Mouse (Mus musculus): Measurements from ENCODE around the gene Hist1h2bf. TPM values are rescaled to one million over a fixed set of nuclear protein-coding genes. Genes with fewer than 3 reads are reported as not detected.
"Not testable (repeated sequence)": the region's sequence is repeated elsewhere in the genome, so short reads cannot be mapped to it uniquely, and the experiment has no call there.

Gene Hist1h2bf
- 1.2 and 3.0 TPM in 2 replicates for polyA plus RNA-seq (2015; fragmentation: Nextera tagmentation; extraction: Ambion mirVana)

DNA sequence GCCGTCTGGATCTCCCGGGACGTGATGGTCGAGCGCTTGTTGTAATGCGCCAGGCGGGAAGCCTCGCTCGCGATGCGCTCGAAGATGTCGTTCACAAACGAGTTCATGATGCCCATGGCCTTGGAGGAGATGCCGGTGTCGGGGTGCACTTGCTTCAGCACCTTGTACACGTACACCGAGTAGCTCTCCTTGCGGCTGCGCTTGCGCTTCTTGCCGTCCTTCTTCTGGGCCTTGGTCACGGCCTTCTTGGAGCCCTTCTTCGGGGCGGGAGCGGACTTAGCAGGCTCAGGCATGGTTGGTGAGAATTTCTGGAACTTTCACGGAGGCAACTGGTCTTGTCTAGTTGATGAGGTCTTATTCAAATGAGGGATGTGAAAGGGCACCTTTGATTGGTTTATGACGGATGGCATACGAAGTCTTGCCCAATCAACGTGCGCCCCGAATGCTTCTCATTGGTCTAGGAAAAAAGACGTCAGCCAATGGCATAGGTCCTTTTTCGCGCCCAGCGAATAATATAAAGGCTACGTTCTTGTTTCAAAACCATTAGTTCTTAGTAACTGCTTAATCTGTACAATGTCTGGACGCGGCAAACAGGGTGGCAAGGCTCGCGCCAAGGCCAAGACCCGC, at the start of gene Hist1h2bf, which contains the start of gene Hist1h2ad:
Gene Hist1h2bf, minus strand, starts transcription at position 299 of the 627 bp plus-strand sequence.
Gene Hist1h2ad, plus strand, starts transcription at position 484 of the 627 bp plus-strand sequence.
- not testable (repeated sequence) for H3K36me3 ChIP-seq, H3K27me3 ChIP-seq, H3K9me3 ChIP-seq
- peaks cover 41% of the 10 kb centered on the region for H3K4me1 ChIP-seq (replicated peaks)
- peak within 1 kb of the TSS; percentile 42 for H3K4me3 ChIP-seq
- peak within 1 kb of the TSS; percentile 85 for H3K27ac ChIP-seq
- peak within 1 kb of the TSS; percentile 49; the same call in 1 of the 2 replicates for H3K9ac ChIP-seq
- H3K4me2 ChIP-seq: peak within 1 kb of the TSS; percentile 74
- under 1% methylated on average over 42 of the region's 42 CpGs for WGBS
- peak; percentile 93 for ATAC-seq (ENCODE audit: low FRiP score)

GRCm38 (mm10) chr13:23622861-23623450, 49.0 kb upstream of the Hist1h2bf start:
- Histone ChIP-seq H3K9me3 (no peaks in the 10 kb centered on the region), H3K27ac (peak overlapping the region; percentile 96), H3K27me3 (no peaks in the 10 kb centered on the region), H3K4me1 (replicated peaks) (peaks cover 15% of the 10 kb centered on the region), H3K36me3 (no peaks in the 10 kb centered on the region), H3K9ac (peak overlapping the region; percentile 88), H3K4me3 (peak overlapping the region; percentile 63), H3K4me2 (peak overlapping the region; percentile 99)
- ATAC-seq (ENCODE audit: low FRiP score): no peak
- 30% methylated on average over 7 of the region's 7 CpGs for WGBS

- ATAC-seq (ENCODE audit: low FRiP score): peak; percentile 93
- Histone ChIP-seq H3K4me1 (replicated peaks) (peaks cover 15% of the 10 kb centered on the region), H3K4me3 (peak within 1 kb of the TSS; percentile 63), H3K4me2 (peak within 1 kb of the TSS; percentile 99), H3K9ac (peak within 1 kb of the TSS; percentile 88), H3K27ac (peak within 1 kb of the TSS; percentile 96)
- not testable (repeated sequence) for H3K27me3 ChIP-seq, H3K36me3 ChIP-seq, H3K9me3 ChIP-seq
- under 1% methylated on average over 53 of the region's 53 CpGs for WGBS
Measured at GRCm38 (mm10) chr13:23622175-23622671, 48.2 kb upstream of the Hist1h2bf start, which contains the start of gene Hist1h1e. Gene Hist1h1e (minus strand): TSS chr13:23622558.

- ATAC-seq (ENCODE audit: low FRiP score): peak; percentile 86
- WGBS: under 1% methylated on average over 18 of the region's 18 CpGs
- H3K27ac ChIP-seq: peak overlapping the region; percentile 96
- no peaks in the 10 kb centered on the region for H3K27me3 ChIP-seq
- H3K4me2 ChIP-seq: peak overlapping the region; percentile 99
- H3K9ac ChIP-seq: peak overlapping the region; percentile 88
- no peaks in the 10 kb centered on the region for H3K9me3 ChIP-seq
- peak overlapping the region; percentile 63 for H3K4me3 ChIP-seq
- H3K36me3 ChIP-seq: no peaks in the 10 kb centered on the region
- H3K4me1 ChIP-seq (replicated peaks): peaks cover 15% of the 10 kb centered on the region
Measured at GRCm38 (mm10) chr13:23621532-23622174, 47.7 kb upstream of the Hist1h2bf start.

- peak within 1 kb of the TSS; percentile 96 for H3K27ac ChIP-seq
- no peaks in the 10 kb centered on the region for H3K9me3 ChIP-seq
- under 1% methylated on average over 27 of the region's 27 CpGs for WGBS
- no peaks in the 10 kb centered on the region for H3K36me3 ChIP-seq
- peak within 1 kb of the TSS; percentile 88 for H3K9ac ChIP-seq
- no peaks in the 10 kb centered on the region for H3K27me3 ChIP-seq
- ATAC-seq (ENCODE audit: low FRiP score): peak; percentile 90
- peak within 1 kb of the TSS; percentile 99 for H3K4me2 ChIP-seq
- peak within 1 kb of the TSS; percentile 63 for H3K4me3 ChIP-seq
- H3K4me1 ChIP-seq (replicated peaks): peaks cover 15% of the 10 kb centered on the region
Measured at GRCm38 (mm10) chr13:23620733-23621531, 46.9 kb upstream of the Hist1h2bf start, which contains the start of gene Hist1h2be. Gene Hist1h2be (minus strand): TSS chr13:23621124.

GRCm38 (mm10) chr13:23620056-23620732, 46.2 kb upstream of the Hist1h2bf start:
- 59% methylated on average over 12 of the region's 12 CpGs for WGBS
- Histone ChIP-seq H3K9me3 (no peaks in the 10 kb centered on the region), H3K36me3 (no peaks in the 10 kb centered on the region), H3K27ac (peak overlapping the region; percentile 92), H3K9ac (peak overlapping the region; percentile 73), H3K4me3 (peak overlapping the region; percentile 63), H3K4me1 (replicated peaks) (peaks cover 15% of the 10 kb centered on the region), H3K27me3 (no peaks in the 10 kb centered on the region), H3K4me2 (peak overlapping the region; percentile 99)
- ATAC-seq (ENCODE audit: low FRiP score): no peak

- H3K4me3 ChIP-seq: no peak overlapping the region
- WGBS: 96% methylated on average over 3 of the region's 3 CpGs
- no peaks in the 10 kb centered on the region for H3K9me3 ChIP-seq
- ATAC-seq (ENCODE audit: low FRiP score): no peak
- H3K9ac ChIP-seq: no peak overlapping the region
- no peaks in the 10 kb centered on the region for H3K4me1 ChIP-seq (replicated peaks)
- no peaks in the 10 kb centered on the region for H3K36me3 ChIP-seq
- no peaks in the 10 kb centered on the region for H3K27me3 ChIP-seq
- H3K4me2 ChIP-seq: no peak overlapping the region
- no peak overlapping the region for H3K27ac ChIP-seq
Measured at GRCm38 (mm10) chr13:23611638-23612037, 37.6 kb upstream of the Hist1h2bf start.

GRCm38 (mm10) chr13:23610393-23610792, 36.4 kb upstream of the Hist1h2bf start:
- H3K4me2 ChIP-seq: no peak overlapping the region
- no peak for ATAC-seq (ENCODE audit: low FRiP score)
- H3K27me3 ChIP-seq: no peaks in the 10 kb centered on the region
- no peak overlapping the region for H3K27ac ChIP-seq
- no peak overlapping the region for H3K9ac ChIP-seq
- H3K4me3 ChIP-seq: no peak overlapping the region
- H3K4me1 ChIP-seq (replicated peaks): no peaks in the 10 kb centered on the region
- no peaks in the 10 kb centered on the region for H3K36me3 ChIP-seq
- no peaks in the 10 kb centered on the region for H3K9me3 ChIP-seq
- 77% methylated on average over 2 of the region's 2 CpGs for WGBS

- Histone ChIP-seq H3K4me3 (no peak overlapping the region), H3K9ac (no peak overlapping the region)
- no peak for ATAC-seq (ENCODE audit: low FRiP score)
Measured at GRCm38 (mm10) chr13:23609844-23610243, 35.8 kb upstream of the Hist1h2bf start.

GRCm38 (mm10) chr13:23609209-23609608, 35.2 kb upstream of the Hist1h2bf start:
- 90% methylated on average over 4 of the region's 4 CpGs for WGBS
- H3K9ac ChIP-seq: no peak overlapping the region
- no peaks in the 10 kb centered on the region for H3K9me3 ChIP-seq
- no peaks in the 10 kb centered on the region for H3K4me1 ChIP-seq (replicated peaks)
- H3K4me2 ChIP-seq: no peak overlapping the region
- ATAC-seq (ENCODE audit: low FRiP score): no peak
- H3K27ac ChIP-seq: no peak overlapping the region
- no peaks in the 10 kb centered on the region for H3K36me3 ChIP-seq
- no peak overlapping the region for H3K4me3 ChIP-seq
- H3K27me3 ChIP-seq: no peaks in the 10 kb centered on the region

More at GRCm38 (mm10) chr13:23609844-23610243, 35.8 kb upstream of the Hist1h2bf start:
- H3K27me3 ChIP-seq: no peaks in the 10 kb centered on the region
- no peaks in the 10 kb centered on the region for H3K9me3 ChIP-seq
- no peak overlapping the region for H3K4me2 ChIP-seq
- H3K4me1 ChIP-seq (replicated peaks): no peaks in the 10 kb centered on the region
- no peaks in the 10 kb centered on the region for H3K36me3 ChIP-seq
- no peak overlapping the region for H3K27ac ChIP-seq

DNA sequence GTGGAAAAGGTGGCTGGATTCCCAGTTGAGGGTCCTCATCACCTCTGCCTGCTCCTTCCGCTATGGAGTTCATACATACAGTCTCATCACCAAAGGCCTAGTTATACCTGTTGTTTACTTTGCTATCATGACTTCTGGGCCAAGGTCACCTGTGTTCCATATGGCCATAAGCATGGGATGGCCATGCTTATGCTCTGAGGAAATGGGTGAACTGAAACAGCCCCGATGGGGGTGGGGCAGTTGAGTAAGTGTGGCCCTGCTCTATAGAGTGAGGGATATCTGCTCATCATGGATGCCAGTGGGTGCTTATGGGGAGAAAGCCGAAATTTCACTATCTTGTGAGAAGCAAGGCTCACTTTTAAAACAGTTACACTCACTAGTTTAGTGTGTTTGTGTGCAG, 31.1 kb upstream of the Hist1h2bf start:
- H3K4me2 ChIP-seq: no peak overlapping the region
- no peak overlapping the region for H3K9ac ChIP-seq
- H3K36me3 ChIP-seq: no peaks in the 10 kb centered on the region
- H3K27me3 ChIP-seq: no peaks in the 10 kb centered on the region
- WGBS: 84% methylated on average over 3 of the region's 3 CpGs
- no peak for ATAC-seq (ENCODE audit: low FRiP score)
- H3K9me3 ChIP-seq: no peaks in the 10 kb centered on the region
- H3K27ac ChIP-seq: no peak overlapping the region
- H3K4me3 ChIP-seq: no peak overlapping the region
- no peaks in the 10 kb centered on the region for H3K4me1 ChIP-seq (replicated peaks)

Measured in hindbrain, embryonic 13.5 days (tissue).